Mouse (Mus musculus) liver, adult 2 months (tissue): Measurements from ENCODE around the gene Drap1. TPM values are rescaled to one million over a fixed set of nuclear protein-coding genes. Genes with fewer than 3 reads are reported as not detected.

Source experiments
- DNase-seq: peaks from one replicate; pipeline ENCODE4 v3.0.0-alpha.2; 2011; ENCODE audit warnings: low read depth, low spot score; ENCODE audit errors: extremely low read depth
- H3K27ac ChIP-seq: fragments of 200-500 bp; replicated peaks from 2 replicates; pipeline ENCODE4 v1.5.1; 2012; ENCODE audit warnings: low read depth, mild to moderate bottlenecking, control low read depth, inconsistent platforms, low read length; ENCODE audit not compliant: insufficient read depth
- H3K27me3 ChIP-seq: fragments of 200-500 bp; 2 replicates; pipeline ENCODE4 v1.6.1; 2012; ENCODE audit warnings: mild to moderate bottlenecking, moderate library complexity, low read length, inconsistent platforms; ENCODE audit not compliant: control insufficient read depth, insufficient read depth
- H3K36me3 ChIP-seq: fragments of 200-500 bp; 2 replicates; pipeline ENCODE4 v1.6.1; 2012; ENCODE audit warnings: low read length, inconsistent platforms; ENCODE audit not compliant: control insufficient read depth, insufficient read depth
- H3K4me1 ChIP-seq: fragments of 200-500 bp; 2 replicates; pipeline ENCODE4 v1.6.1; 2011; ENCODE audit warnings: low read length; ENCODE audit not compliant: control insufficient read depth, insufficient read depth
- H3K4me3 ChIP-seq: fragments of 200-500 bp; 2 replicates; pipeline ENCODE4 v1.5.1; 2011; ENCODE audit warnings: low read depth, mild to moderate bottlenecking, control low read depth, low read length, moderate library complexity; ENCODE audit not compliant: insufficient read depth
- H3K79me2 ChIP-seq: fragments of 200-500 bp; 2 replicates; pipeline ENCODE4 v1.6.1; 2012; ENCODE audit warnings: inconsistent platforms, mild to moderate bottlenecking, low read length, moderate library complexity; ENCODE audit not compliant: control insufficient read depth, insufficient read depth
- H3K9ac ChIP-seq: fragments of 200-500 bp; 2 replicates; pipeline ENCODE4 v1.6.1; 2012; ENCODE audit warnings: low read depth, mild to moderate bottlenecking, control low read depth, inconsistent platforms, low read length
- CTCF ChIP-seq: fragments of 200-500 bp; IDR thresholded peaks from 2 replicates; pipeline ENCODE4 v1.5.1; 2011; ENCODE audit warnings: low read depth, low read length, control low read depth
- POLR2A ChIP-seq: fragments of 200-500 bp; IDR thresholded peaks from 2 replicates; pipeline ENCODE4 v1.6.1; 2011; ENCODE audit warnings: low read length, control low read depth; ENCODE audit not compliant: insufficient read depth; ENCODE audit errors: extremely low read depth
- WGBS: fragments of 180-500 bp; shearing (Covaris S2); methylation state at CpG from one replicate; pipeline ENCODE4 v1.1.7; 2018; 5-methylcytosine and 5-hydroxymethylcytosine counted together
- polyA plus RNA-seq: library from polyadenylated mRNA; depleted of rRNA; stranded (reverse); fragments of >200 nt; gene quantifications from 2 replicates; pipeline ENCODE4 v1.2.3, GENCODE M21; 2012
- total RNA-seq: library from RNA; depleted of rRNA; stranded (reverse); fragments of >200 nt; gene quantifications from 2 replicates; pipeline ENCODE4 v1.2.3, GENCODE M21; 2014

Drap1 gene
- total and polyA plus RNA-seq, 2 experiments: 57.1 to 80.5 TPM

GRCm38 (mm10) chr19:5456241-5456921 is 31.6 kb upstream of the Drap1 start:
- Histone ChIP-seq H3K79me2 (peaks cover 15% of the 10 kb centered on the region; the same call in 1 of the 2 replicates), H3K36me3 (no peaks in the 10 kb centered on the region), H3K27ac (peak overlapping the region; percentile 86), H3K27me3 (no peaks in the 10 kb centered on the region), H3K9ac (peak overlapping the region; percentile 93), H3K4me3 (peak overlapping the region; percentile 87), H3K4me1 (peaks cover 8% of the 10 kb centered on the region)
- WGBS: 16% methylated on average over 26 of the region's 26 CpGs
- no peak for TF ChIP-seq CTCF
- TF ChIP-seq POLR2A: no peak
- no peak for DNase-seq

- H3K27me3 ChIP-seq: no peaks in the 10 kb centered on the region
- peaks cover 11% of the 10 kb centered on the region; the same call in 1 of the 2 replicates for H3K79me2 ChIP-seq
- peak overlapping the region; percentile 2; the same call in 1 of the 2 replicates for H3K4me3 ChIP-seq
- peak overlapping the region; percentile 26; the same call in 1 of the 2 replicates for H3K27ac ChIP-seq
- H3K9ac ChIP-seq: no peak overlapping the region
- H3K4me1 ChIP-seq: peaks cover 7% of the 10 kb centered on the region
- no peak for DNase-seq
- TF ChIP-seq CTCF (no peak), POLR2A (no peak)
- no peaks in the 10 kb centered on the region for H3K36me3 ChIP-seq
- 53% methylated on average over 8 of the region's 8 CpGs for WGBS
These were observed 30.8 kb upstream of the Drap1 start for GRCm38 (mm10) chr19:5455568-5455967.

- peaks cover 7% of the 10 kb centered on the region for H3K4me1 ChIP-seq
- no peak overlapping the region for H3K27ac ChIP-seq
- H3K4me3 ChIP-seq: no peak overlapping the region
- no peaks in the 10 kb centered on the region for H3K36me3 ChIP-seq
- no peak for DNase-seq
- peaks cover 11% of the 10 kb centered on the region; the same call in 1 of the 2 replicates for H3K79me2 ChIP-seq
- TF ChIP-seq POLR2A: no peak
- TF ChIP-seq CTCF: no peak
- no peak overlapping the region for H3K9ac ChIP-seq
- H3K27me3 ChIP-seq: no peaks in the 10 kb centered on the region
- 66% methylated on average over 12 of the region's 12 CpGs for WGBS
These were observed 30.3 kb upstream of the Drap1 start for GRCm38 (mm10) chr19:5455037-5455436.

GRCm38 (mm10) chr19:5451766-5452165 is 27.0 kb upstream of the Drap1 start:
- H3K27ac ChIP-seq: no peak overlapping the region
- no peak overlapping the region for H3K9ac ChIP-seq
- H3K4me1 ChIP-seq: peaks cover 7% of the 10 kb centered on the region
- peaks cover 16% of the 10 kb centered on the region for H3K27me3 ChIP-seq
- no peak overlapping the region for H3K4me3 ChIP-seq
- DNase-seq: no peak
- WGBS: 74% methylated on average over 6 of the region's 6 CpGs
- peaks cover 8% of the 10 kb centered on the region; the same call in 1 of the 2 replicates for H3K79me2 ChIP-seq
- TF ChIP-seq CTCF (no peak), POLR2A (no peak)
- no peaks in the 10 kb centered on the region for H3K36me3 ChIP-seq

- Histone ChIP-seq H3K79me2 (no peaks in the 10 kb centered on the region), H3K27ac (no peak overlapping the region), H3K9ac (no peak overlapping the region), H3K4me3 (no peak overlapping the region), H3K36me3 (no peaks in the 10 kb centered on the region), H3K27me3 (peaks cover 16% of the 10 kb centered on the region), H3K4me1 (peaks cover 5% of the 10 kb centered on the region)
- WGBS: 80% methylated on average over 3 of the region's 3 CpGs
- DNase-seq: no peak
- no peak for TF ChIP-seq POLR2A
- no peak for TF ChIP-seq CTCF
These were observed 24.9 kb upstream of the Drap1 start for GRCm38 (mm10) chr19:5449673-5450072.

GRCm38 (mm10) chr19:5448354-5449150 is 23.8 kb upstream of the Drap1 start:
- Histone ChIP-seq H3K27ac (no peak overlapping the region), H3K36me3 (no peaks in the 10 kb centered on the region), H3K79me2 (no peaks in the 10 kb centered on the region), H3K4me3 (no peak overlapping the region), H3K9ac (no peak overlapping the region), H3K27me3 (peaks cover 16% of the 10 kb centered on the region), H3K4me1 (peaks cover 5% of the 10 kb centered on the region)
- 9% methylated on average over 36 of the region's 36 CpGs for WGBS
- TF ChIP-seq POLR2A (no peak), CTCF (no peak)
- no peak for DNase-seq
